Mouse (Mus musculus) left cerebral cortex, postnatal 36 days (tissue): Measurements from ENCODE around the gene Usp48. TPM values are rescaled to one million over a fixed set of nuclear protein-coding genes. Genes with fewer than 3 reads are reported as not detected.

Experiments
- DNase-seq, 2 experiments: peaks; one replicate each; pipeline ENCODE4 v3.0.0; 2021 to 2022; ENCODE audit warnings: low spot score in 2 of 2, mixed read lengths in 1 of 2
- intact Hi-C: fragments of 180-260 bp; cut with DNase I; formaldehyde crosslinking; loops from one replicate; pipeline ENCODE4 v1.15.1; 2025
- total RNA-seq, 2 experiments: library from RNA; stranded (reverse); gene quantifications; 2 replicates each; pipeline ENCODE4 v1.2.3; 2021

Usp48 gene
- total RNA-seq, 2 experiments from 2014 or later: 97.9 to 139 TPM

- DNase-seq: no peak
- intact Hi-C loops: no loop called here
Measured at GRCm38 (mm10) chr4:137678568-137678967, 85.0 kb downstream of the Usp48 start.

- DNase-seq: no peak
- intact Hi-C loops: no loop called here
Measured at GRCm38 (mm10) chr4:137679979-137680550, 86.5 kb downstream of the Usp48 start.

GRCm38 (mm10) chr4:137680721-137681120 lies 87.2 kb downstream of the Usp48 start:
- no peak for DNase-seq
- intact Hi-C loops: no loop called here

- intact Hi-C loops: no loop called here
- DNase-seq: peak; percentile 66 to 73
Measured at GRCm38 (mm10) chr4:137681408-137682104, 88.0 kb downstream of the Usp48 start.

GRCm38 (mm10) chr4:137682961-137683453 lies 89.5 kb downstream of the Usp48 start:
- intact Hi-C loops: no loop called here
- DNase-seq: no peak

GRCm38 (mm10) chr4:137684830-137685343 lies 91.3 kb downstream of the Usp48 start:
- no peak for DNase-seq
- intact Hi-C loops: no loop called here

- DNase-seq: no peak
- intact Hi-C loops: no loop called here
Measured at GRCm38 (mm10) chr4:137686303-137686702, 92.7 kb downstream of the Usp48 start.

GRCm38 (mm10) chr4:137687234-137687825 lies 93.8 kb downstream of the Usp48 start:
- DNase-seq: no peak
- intact Hi-C loops: no loop called here

GRCm38 (mm10) chr4:137692107-137692902 lies 98.8 kb downstream of the Usp48 start:
- intact Hi-C loops: no loop called here
- DNase-seq: peak; percentile 63 to 79

GRCm38 (mm10) chr4:137695300-137695699 lies 101.7 kb downstream of the Usp48 start:
- no peak for DNase-seq

GRCm38 (mm10) chr4:137695900-137696299 lies 102.3 kb downstream of the Usp48 start:
- intact Hi-C loops: no loop called here
- DNase-seq: no peak

More at GRCm38 (mm10) chr4:137695300-137695699, 101.7 kb downstream of the Usp48 start:
- intact Hi-C loops: no loop called here

- DNase-seq: no peak
- intact Hi-C loops: no loop called here
Measured at GRCm38 (mm10) chr4:137697156-137697885, 103.8 kb downstream of the Usp48 start.

GRCm38 (mm10) chr4:137698076-137698985 lies 104.8 kb downstream of the Usp48 start:
- no peak for DNase-seq

GRCm38 (mm10) chr4:137699264-137700211 lies 106.0 kb downstream of the Usp48 start:
- DNase-seq: no peak
- intact Hi-C loops: no loop called here

More at GRCm38 (mm10) chr4:137698076-137698985, 104.8 kb downstream of the Usp48 start:
- intact Hi-C loops: no loop called here

- intact Hi-C loops: no loop called here
- DNase-seq: no peak
Measured at GRCm38 (mm10) chr4:137700960-137701359, 107.4 kb downstream of the Usp48 start.

- intact Hi-C loops: no loop called here
- DNase-seq: no peak
Measured at GRCm38 (mm10) chr4:137703077-137703476, 109.5 kb downstream of the Usp48 start.

GRCm38 (mm10) chr4:137704561-137704960 lies 111.0 kb downstream of the Usp48 start:
- DNase-seq: no peak
- intact Hi-C loops: no loop called here
